Mouse (Mus musculus): ENCODE measurements around the gene Lpp. TPM values are rescaled to one million over a fixed set of nuclear protein-coding genes. Genes with fewer than 3 reads are reported as not detected.
A peak's percentile ranks its signal among the peaks of the same experiment; 100 is the strongest.

The Lpp gene
- polyA plus RNA-seq, 1 experiment: 6.2 TPM

GRCm38 (mm10) chr16:24915470-24915869 is 522.2 kb downstream of the Lpp start:
- Histone ChIP-seq H3K4me1 (ENCODE audit: control insufficient read depth, insufficient read depth, low read length) (peaks cover 3% of the 10 kb centered on the region), H3K4me3 (replicated peaks; ENCODE audit: control insufficient read depth, low read depth, low read length) (no peak overlapping the region), H3K27ac (ENCODE audit: control insufficient read depth, insufficient read depth, low read depth, low read length, poor library complexity) (no peak overlapping the region)
- TF ChIP-seq POLR2A (IDR thresholded peaks at IDR 0.05; ENCODE audit: borderline replicate concordance, control insufficient read depth, low read depth, low read length) (no peak), CTCF (IDR thresholded peaks at IDR 0.05; ENCODE audit: control insufficient read depth, insufficient read depth, low read length) (no peak)
- 79% methylated on average over 4 of the region's 4 CpGs for WGBS

- H3K27ac ChIP-seq (ENCODE audit: control insufficient read depth, insufficient read depth, low read depth, low read length, poor library complexity): no peak overlapping the region
- TF ChIP-seq POLR2A (IDR thresholded peaks at IDR 0.05; ENCODE audit: borderline replicate concordance, control insufficient read depth, low read depth, low read length) (no peak), CTCF (IDR thresholded peaks at IDR 0.05; ENCODE audit: control insufficient read depth, insufficient read depth, low read length) (no peak)
- no peak overlapping the region for H3K4me3 ChIP-seq (replicated peaks; ENCODE audit: control insufficient read depth, low read depth, low read length)
- 7% methylated on average over 11 of the region's 11 CpGs for WGBS
- H3K4me1 ChIP-seq (ENCODE audit: control insufficient read depth, insufficient read depth, low read length): no peaks in the 10 kb centered on the region
Measured at GRCm38 (mm10) chr16:24919349-24920012, 526.2 kb downstream of the Lpp start.

- no peak overlapping the region for H3K4me3 ChIP-seq (replicated peaks; ENCODE audit: control insufficient read depth, low read depth, low read length)
- TF ChIP-seq CTCF (IDR thresholded peaks at IDR 0.05; ENCODE audit: control insufficient read depth, insufficient read depth, low read length) (no peak), POLR2A (IDR thresholded peaks at IDR 0.05; ENCODE audit: borderline replicate concordance, control insufficient read depth, low read depth, low read length) (no peak)
Measured at GRCm38 (mm10) chr16:24930070-24930469, 536.8 kb downstream of the Lpp start.

GRCm38 (mm10) chr16:24930621-24931020 is 537.3 kb downstream of the Lpp start:
- H3K4me1 ChIP-seq (ENCODE audit: control insufficient read depth, insufficient read depth, low read length): peaks cover 3% of the 10 kb centered on the region
- 40% methylated on average over 5 of the region's 5 CpGs for WGBS
- no peak overlapping the region for H3K27ac ChIP-seq (ENCODE audit: control insufficient read depth, insufficient read depth, low read depth, low read length, poor library complexity)
- TF ChIP-seq CTCF (IDR thresholded peaks at IDR 0.05; ENCODE audit: control insufficient read depth, insufficient read depth, low read length) (no peak), POLR2A (IDR thresholded peaks at IDR 0.05; ENCODE audit: borderline replicate concordance, control insufficient read depth, low read depth, low read length) (no peak)
- H3K4me3 ChIP-seq (replicated peaks; ENCODE audit: control insufficient read depth, low read depth, low read length): no peak overlapping the region

More at GRCm38 (mm10) chr16:24930070-24930469, 536.8 kb downstream of the Lpp start:
- H3K27ac ChIP-seq (ENCODE audit: control insufficient read depth, insufficient read depth, low read depth, low read length, poor library complexity): no peak overlapping the region
- peaks cover 3% of the 10 kb centered on the region for H3K4me1 ChIP-seq (ENCODE audit: control insufficient read depth, insufficient read depth, low read length)

- no peak overlapping the region for H3K27ac ChIP-seq (ENCODE audit: control insufficient read depth, insufficient read depth, low read depth, low read length, poor library complexity)
- no peak overlapping the region for H3K4me3 ChIP-seq (replicated peaks; ENCODE audit: control insufficient read depth, low read depth, low read length)
- no peak for TF ChIP-seq POLR2A (IDR thresholded peaks at IDR 0.05; ENCODE audit: borderline replicate concordance, control insufficient read depth, low read depth, low read length)
- 88% methylated on average over 3 of the region's 3 CpGs for WGBS
- H3K4me1 ChIP-seq (ENCODE audit: control insufficient read depth, insufficient read depth, low read length): peaks cover 3% of the 10 kb centered on the region
Measured at GRCm38 (mm10) chr16:24932816-24933215, 539.5 kb downstream of the Lpp start.

- no peak for TF ChIP-seq CTCF (IDR thresholded peaks at IDR 0.05; ENCODE audit: control insufficient read depth, insufficient read depth, low read length)
- no peak for TF ChIP-seq POLR2A (IDR thresholded peaks at IDR 0.05; ENCODE audit: borderline replicate concordance, control insufficient read depth, low read depth, low read length)
- Histone ChIP-seq H3K27ac (ENCODE audit: control insufficient read depth, insufficient read depth, low read depth, low read length, poor library complexity) (peak overlapping the region; percentile 48), H3K4me1 (ENCODE audit: control insufficient read depth, insufficient read depth, low read length) (peaks cover 3% of the 10 kb centered on the region), H3K4me3 (replicated peaks; ENCODE audit: control insufficient read depth, low read depth, low read length) (no peak overlapping the region)
- WGBS: 45% methylated on average over 4 of the region's 4 CpGs
Measured at GRCm38 (mm10) chr16:24933691-24934090, 540.4 kb downstream of the Lpp start.

- no peak overlapping the region for H3K27ac ChIP-seq (ENCODE audit: control insufficient read depth, insufficient read depth, low read depth, low read length, poor library complexity)
- TF ChIP-seq CTCF (IDR thresholded peaks at IDR 0.05; ENCODE audit: control insufficient read depth, insufficient read depth, low read length): no peak
- TF ChIP-seq POLR2A (IDR thresholded peaks at IDR 0.05; ENCODE audit: borderline replicate concordance, control insufficient read depth, low read depth, low read length): no peak
- H3K4me3 ChIP-seq (replicated peaks; ENCODE audit: control insufficient read depth, low read depth, low read length): no peak overlapping the region
- no peaks in the 10 kb centered on the region; the same call in 1 of the 2 replicates for H3K4me1 ChIP-seq (ENCODE audit: control insufficient read depth, insufficient read depth, low read length)
- 84% methylated on average over 9 of the region's 9 CpGs for WGBS
Measured at GRCm38 (mm10) chr16:24941306-24942160, 548.2 kb downstream of the Lpp start.

GRCm38 (mm10) chr16:24943486-24944261 is 550.4 kb downstream of the Lpp start:
- 72% methylated on average over 6 of the region's 6 CpGs for WGBS
- Histone ChIP-seq H3K4me1 (ENCODE audit: control insufficient read depth, insufficient read depth, low read length) (no peaks in the 10 kb centered on the region; the same call in 1 of the 2 replicates), H3K4me3 (replicated peaks; ENCODE audit: control insufficient read depth, low read depth, low read length) (no peak overlapping the region), H3K27ac (ENCODE audit: control insufficient read depth, insufficient read depth, low read depth, low read length, poor library complexity) (no peak overlapping the region)
- TF ChIP-seq POLR2A (IDR thresholded peaks at IDR 0.05; ENCODE audit: borderline replicate concordance, control insufficient read depth, low read depth, low read length) (no peak), CTCF (IDR thresholded peaks at IDR 0.05; ENCODE audit: control insufficient read depth, insufficient read depth, low read length) (no peak)
